Mouse (Mus musculus) bone marrow, adult 2 months (tissue): ENCODE measurements around the gene Icmt.

Source experiments
- CTCF ChIP-seq: fragments of 200-500 bp; IDR thresholded peaks from 2 replicates; pipeline ENCODE4 v1.5.1; 2011; ENCODE audit warnings: low read length, control low read depth; ENCODE audit not compliant: control insufficient read depth, insufficient read depth
- POLR2A ChIP-seq: fragments of 200-500 bp; IDR thresholded peaks from 2 replicates; pipeline ENCODE4 v1.6.1; 2011; ENCODE audit warnings: low read depth, mild to moderate bottlenecking, control low read depth, low read length, borderline replicate concordance; ENCODE audit not compliant: control insufficient read depth

DNA sequence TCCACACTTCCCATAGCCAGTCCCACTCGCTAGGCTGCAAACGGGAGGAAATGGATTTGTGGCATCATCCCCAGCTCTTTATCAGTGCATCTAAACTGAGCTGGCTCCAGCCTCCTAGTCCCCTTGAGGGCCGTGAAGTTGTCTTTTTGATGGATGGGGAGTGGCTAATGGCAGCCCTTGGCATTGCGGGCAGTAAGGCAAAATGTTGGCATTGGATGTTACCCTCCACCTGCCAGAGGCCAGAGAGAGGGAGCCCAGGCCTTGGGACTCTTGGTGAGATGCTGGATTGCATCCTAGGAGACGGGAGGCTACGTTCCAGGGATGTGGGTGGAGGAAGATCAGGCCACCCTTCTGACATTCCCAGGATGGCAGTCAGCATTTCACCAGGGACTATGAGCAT, 9.0 kb downstream of the Icmt start:
- TF ChIP-seq POLR2A (no peak), CTCF (no peak)
